Mouse (Mus musculus) regulatory T cell (primary cell): ENCODE measurements around the gene Smbd1.

ENCODE experiments used
- in situ Hi-C: fragments of 300-600 bp; cut with MboI, MseI; formaldehyde crosslinking; loops from one replicate; pipeline ENCODE4 v1.15.1; 2025; ENCODE audit warnings: high pct_unique_total_duplicates

Gene Smbd1

DNA sequence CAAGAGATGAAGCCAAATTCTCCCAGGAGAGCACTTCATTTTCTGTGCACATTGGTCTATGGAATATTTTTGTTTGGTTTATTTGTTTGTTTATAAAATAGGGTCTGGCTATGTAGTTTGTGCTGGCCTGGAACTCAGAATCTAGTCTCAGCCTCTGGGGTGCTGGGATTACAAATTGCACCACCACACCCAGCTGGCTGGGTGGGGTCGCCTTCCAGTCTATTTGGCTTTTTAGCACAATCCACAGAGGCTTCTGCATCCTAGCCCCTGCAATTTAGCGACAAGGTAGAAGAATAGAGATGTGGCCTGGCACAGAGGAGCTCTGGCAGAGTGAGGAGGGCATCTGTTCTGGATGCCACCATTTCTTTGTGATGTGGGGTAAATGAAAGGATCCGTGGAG lies 3.5 kb upstream of the Smbd1 start:
- in situ Hi-C loops, result loop anchor here (5.0 to 10.0 kb wide), 2 partner anchors 64 to 211 kb away; partner anchors contain the start of genes Fyttd1 and Rubcn

GRCm38 (mm10) chr16:32813362-32813761 lies 3.1 kb upstream of the Smbd1 start:
- in situ Hi-C loops, result loop anchor here (5.0 to 10.0 kb wide), 2 partner anchors 64 to 211 kb away; partner anchors contain the start of genes Fyttd1 and Rubcn

GRCm38 (mm10) chr16:32812888-32813361 lies 2.6 kb upstream of the Smbd1 start:
- in situ Hi-C loops, result loop anchor here (5.0 to 10.0 kb wide), 2 partner anchors 64 to 212 kb away; partner anchors contain the start of genes Fyttd1 and Rubcn

DNA sequence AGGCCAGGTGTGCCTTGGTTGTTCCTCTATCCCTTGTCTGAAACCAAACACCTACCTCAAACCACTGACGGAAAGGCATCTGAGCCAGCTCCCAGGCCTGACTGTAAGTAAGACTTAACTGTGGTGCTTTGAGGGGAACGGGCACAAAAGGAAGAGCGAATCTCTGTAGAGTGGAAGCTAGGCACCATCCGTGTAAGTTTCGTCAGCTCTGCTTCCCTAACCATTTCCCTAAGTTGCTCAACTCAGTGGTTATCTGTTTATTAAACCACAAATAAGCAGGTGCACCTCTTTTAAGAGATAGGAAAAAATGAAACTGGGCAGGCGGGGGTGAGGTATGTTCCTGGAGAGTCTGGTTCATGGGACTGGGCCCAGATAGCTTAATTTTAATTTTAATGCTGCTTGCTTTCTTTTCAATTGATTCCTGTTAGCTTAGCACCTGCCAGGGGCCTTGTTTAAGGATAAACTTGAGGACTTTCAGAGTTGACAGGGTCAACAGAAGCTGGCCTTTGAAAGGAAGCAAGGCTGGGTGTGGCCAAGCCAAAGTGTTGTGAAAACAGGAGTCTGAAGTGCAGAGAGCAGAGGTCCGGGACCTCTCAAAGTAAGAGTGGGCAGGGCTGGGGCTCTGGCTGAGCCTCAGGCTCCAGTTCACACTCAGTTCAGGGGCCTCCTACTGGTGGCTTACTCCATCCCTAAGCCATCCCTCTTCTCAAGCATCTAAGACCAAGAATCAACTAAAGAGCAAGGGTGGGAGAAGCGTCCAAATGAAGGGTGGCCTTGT lies 2.7 kb downstream of the Smbd1 start:
- in situ Hi-C loops, result loop anchor here (10.0 kb wide), 1 partner anchor 1593 kb away; no protein-coding TSS in a partner anchor

- in situ Hi-C loops, result loop anchor here (10.0 kb wide), 1 partner anchor 1590 kb away; no protein-coding TSS in a partner anchor
Measured at GRCm38 (mm10) chr16:32805151-32805550, 5.1 kb downstream of the Smbd1 start.

GRCm38 (mm10) chr16:32803901-32804300 lies 6.4 kb downstream of the Smbd1 start:
- in situ Hi-C loops, result loop anchor here (10.0 kb wide), 1 partner anchor 1589 kb away; no protein-coding TSS in a partner anchor

- in situ Hi-C loops, result loop anchor here (10.0 kb wide), 1 partner anchor 1589 kb away; no protein-coding TSS in a partner anchor
Measured at GRCm38 (mm10) chr16:32803252-32803853, 6.9 kb downstream of the Smbd1 start.

- in situ Hi-C loops, result no loop called here
Measured at GRCm38 (mm10) chr16:32797426-32797689, 12.9 kb downstream of the Smbd1 start, which contains the start of gene Muc20. Gene Muc20, minus strand, starts transcription at chr16:32797435.

GRCm38 (mm10) chr16:32796676-32797425 lies 13.4 kb downstream of the Smbd1 start:
- in situ Hi-C loops, result no loop called here

DNA sequence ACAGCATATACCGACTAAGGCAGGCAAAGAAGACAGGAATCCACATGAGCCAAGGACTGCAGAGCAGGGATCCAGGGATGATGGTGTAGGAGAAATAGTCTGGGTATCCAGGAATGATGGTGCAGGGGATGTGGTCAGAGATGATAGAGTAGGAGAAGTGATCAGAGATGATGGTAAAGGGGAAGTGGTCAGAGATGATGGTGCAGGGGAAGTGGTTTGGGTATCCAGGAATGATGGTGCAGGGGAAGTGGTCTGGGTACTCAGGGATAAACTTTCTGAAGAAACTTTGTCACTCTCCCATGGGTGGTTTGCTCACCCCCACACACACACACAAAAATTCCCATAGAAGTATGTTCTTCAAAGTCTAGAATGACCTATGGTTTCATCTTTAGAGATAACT lies 15.1 kb downstream of the Smbd1 start:
- in situ Hi-C loops, result no loop called here

GRCm38 (mm10) chr16:32790056-32790455 lies 20.2 kb downstream of the Smbd1 start:
- in situ Hi-C loops, result no loop called here

DNA sequence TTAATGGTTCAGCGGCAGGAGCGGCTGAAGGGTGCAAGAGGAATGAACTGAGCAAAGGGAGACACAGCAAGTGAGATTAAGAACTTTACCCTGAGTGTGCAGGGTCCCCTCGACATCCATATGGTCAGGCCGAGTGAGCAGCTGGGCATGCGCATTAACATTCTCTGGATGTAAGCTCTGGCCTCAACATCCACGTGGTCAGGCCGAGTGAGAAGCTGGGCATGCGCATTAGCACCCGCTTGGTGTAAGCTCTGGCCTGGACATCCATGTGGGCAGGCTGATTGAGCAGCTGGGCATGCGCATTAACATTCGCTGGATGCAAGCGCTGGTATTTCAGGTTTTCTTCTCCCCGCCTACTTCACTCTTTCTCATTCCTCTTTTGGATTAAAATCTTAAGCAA lies 25.4 kb downstream of the Smbd1 start:
- in situ Hi-C loops, result no loop called here

- in situ Hi-C loops, result no loop called here
Measured at GRCm38 (mm10) chr16:32783324-32784062, 26.8 kb downstream of the Smbd1 start.

GRCm38 (mm10) chr16:32778956-32779355 lies 31.3 kb downstream of the Smbd1 start:
- in situ Hi-C loops, result no loop called here

DNA sequence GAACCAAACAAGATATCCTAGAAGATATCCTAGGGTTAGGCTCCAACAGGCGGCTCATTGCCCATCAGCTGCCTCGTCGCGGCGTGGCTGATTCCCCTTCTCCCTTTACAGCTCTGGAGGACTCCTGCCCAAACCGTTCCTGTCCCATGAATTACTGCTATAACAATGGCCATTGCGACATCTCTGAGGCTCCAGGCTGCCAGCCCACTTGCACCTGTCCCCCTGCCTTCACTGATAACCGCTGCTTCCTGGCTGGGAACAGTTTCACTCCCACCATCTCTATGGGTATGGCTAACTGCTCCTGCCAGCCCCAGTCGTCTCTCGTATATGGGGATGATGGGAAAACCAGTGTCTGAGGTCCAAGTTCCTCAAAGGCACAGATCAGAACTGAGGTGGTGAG lies 33.6 kb downstream of the Smbd1 start:
- in situ Hi-C loops, result no loop called here

DNA sequence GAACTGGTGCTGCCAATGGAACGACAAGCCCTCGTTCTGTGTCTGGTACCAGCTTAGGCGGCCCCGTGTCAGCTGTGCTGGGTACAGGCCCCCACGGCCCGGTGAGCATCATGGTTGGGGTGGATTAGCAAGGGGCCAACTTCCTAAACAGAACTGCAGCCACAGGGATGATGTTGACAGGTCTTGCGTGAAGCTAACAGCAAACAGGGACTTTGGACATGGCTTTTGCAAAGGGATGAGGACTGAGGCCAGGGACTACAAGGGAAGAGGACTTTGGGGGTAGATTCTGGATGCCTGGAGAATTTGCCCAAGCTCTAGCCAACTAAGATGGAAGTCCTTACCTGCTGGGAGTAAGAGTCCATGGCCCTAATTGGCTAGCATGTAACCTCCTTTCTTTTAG lies 43.4 kb downstream of the Smbd1 start:
- in situ Hi-C loops, result loop anchor here (25.0 kb wide), 1 partner anchor 1905 kb away; no protein-coding TSS in a partner anchor

DNA sequence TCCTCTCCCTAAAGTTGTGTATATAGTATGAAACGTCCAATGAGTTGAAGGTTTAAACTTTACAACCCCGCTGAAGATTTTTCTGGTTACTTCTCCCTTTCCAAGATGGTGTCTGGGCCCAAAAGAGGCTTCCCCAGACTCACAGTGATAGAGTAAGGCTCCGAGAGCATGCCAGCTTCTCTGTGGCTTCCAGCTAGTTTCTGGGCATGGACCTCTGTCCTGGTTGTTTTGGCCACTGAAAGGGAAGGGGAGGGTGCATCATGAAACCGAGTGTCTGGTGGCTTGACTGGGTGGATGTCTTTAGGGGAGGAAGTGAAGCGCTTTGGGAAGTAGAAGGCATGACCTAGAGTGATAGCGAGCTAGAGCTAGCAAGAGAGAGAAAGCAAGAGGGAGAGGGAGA lies 45.3 kb downstream of the Smbd1 start:
- in situ Hi-C loops, result loop anchor here (25.0 kb wide), 1 partner anchor 1903 kb away; no protein-coding TSS in a partner anchor

DNA sequence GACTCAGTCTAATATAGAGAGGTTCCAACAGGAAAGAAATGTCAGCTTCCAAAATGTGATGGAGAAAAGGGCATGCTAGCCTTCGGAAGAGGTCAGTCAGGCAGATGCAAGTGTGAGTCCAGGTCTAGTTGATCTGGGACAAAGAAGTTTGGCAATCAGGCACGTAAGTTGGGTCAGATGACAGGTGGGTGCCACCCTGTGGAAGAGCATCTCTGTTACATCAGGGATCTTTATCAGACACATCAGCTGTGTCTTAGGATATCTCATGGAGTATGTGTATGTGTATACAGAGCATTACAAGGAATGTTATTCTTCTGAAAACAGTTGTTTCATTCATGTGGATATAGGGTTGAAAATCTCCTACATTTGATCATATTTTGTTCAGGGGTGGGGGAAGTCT lies 45.7 kb downstream of the Smbd1 start:
- in situ Hi-C loops, result loop anchor here (25.0 kb wide), 1 partner anchor 1902 kb away; no protein-coding TSS in a partner anchor
